Mouse (Mus musculus): ENCODE measurements around the gene Irs1. TPM values are rescaled to one million over a fixed set of nuclear protein-coding genes. Genes with fewer than 3 reads are reported as not detected.
A peak's percentile ranks its signal among the peaks of the same experiment; 100 is the strongest.

Irs1 gene
- total RNA-seq (2021), result 10 to 100 TPM; 29.7 to 41.2 TPM

DNA sequence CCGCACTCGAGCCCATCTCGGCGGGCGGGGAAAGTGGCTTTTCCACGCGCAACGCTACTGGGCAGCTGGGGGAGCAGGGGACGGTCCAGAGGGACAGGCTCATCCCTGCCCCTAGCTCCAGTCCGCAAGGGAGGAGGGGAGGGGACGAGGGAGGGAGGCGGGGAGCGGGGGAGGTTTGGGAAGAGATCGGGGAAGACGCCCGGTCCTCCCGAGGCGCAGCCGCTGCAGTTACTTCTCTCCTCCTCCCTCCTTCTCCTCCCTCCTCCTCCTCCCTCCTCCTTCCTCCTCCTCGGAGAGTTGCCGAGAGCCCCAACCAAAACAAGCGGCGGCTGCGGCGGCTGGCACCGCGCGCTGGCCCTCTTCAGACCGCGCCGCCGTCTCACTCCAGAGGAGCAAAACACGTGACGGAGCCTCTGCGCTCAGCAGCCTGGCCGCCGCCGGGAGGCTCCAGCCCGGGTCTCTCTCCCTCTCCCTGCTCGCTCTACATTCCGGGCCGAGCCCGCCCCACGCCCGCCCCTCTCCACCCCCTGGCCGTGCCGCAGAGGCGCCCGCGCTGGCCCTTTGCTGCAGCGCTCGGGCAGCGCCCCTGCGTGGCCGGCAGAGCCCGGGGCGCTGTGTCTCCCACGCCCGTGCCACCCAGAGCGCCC is at the start of gene Irs1:
TSS of gene Irs1 (minus strand) at position 266 of the 647 bp plus-strand sequence.
- intact Hi-C loops (cut with DNase I), result loop anchor here (5.0 to 10.0 kb wide), 6 partner anchors 141 to 696 kb away; no protein-coding TSS in a partner anchor
- DNase-seq, result peak; percentile 88 to 91

DNA sequence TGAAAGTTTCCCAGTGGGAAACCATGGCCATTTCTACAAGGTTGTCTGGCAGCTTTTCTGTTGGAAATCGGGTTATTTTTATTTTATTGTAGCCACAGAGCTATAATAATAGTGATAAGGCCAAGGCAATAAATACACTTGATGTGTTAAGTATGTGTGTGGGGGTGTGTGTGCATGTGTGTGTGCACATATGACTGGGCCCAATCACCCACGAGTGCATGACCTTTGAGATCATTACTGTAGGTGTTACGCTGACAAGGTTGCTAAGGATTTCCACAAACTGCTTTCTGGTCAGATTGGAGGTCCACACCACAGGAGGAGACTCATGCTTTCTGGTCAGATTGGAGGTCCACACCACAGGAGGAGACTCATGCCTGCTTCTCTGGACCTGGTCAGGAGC is 43.3 kb upstream of the Irs1 start:
- DNase-seq, result no peak
- intact Hi-C loops (cut with DNase I), result no loop called here

DNA sequence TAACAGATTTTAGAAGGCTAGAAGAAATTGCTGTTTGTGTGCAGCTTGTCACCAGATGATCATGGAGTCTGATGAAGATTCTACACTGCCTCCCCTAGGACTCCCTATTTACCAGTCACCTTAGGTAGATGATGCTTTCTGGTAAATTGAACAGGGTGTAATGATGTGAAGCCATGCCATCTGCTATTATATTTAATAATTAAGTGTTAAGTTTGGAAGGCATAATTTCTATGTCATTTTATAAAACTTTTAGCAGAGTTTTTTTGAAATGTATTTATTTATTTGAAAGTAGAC is 38.7 kb upstream of the Irs1 start:
- intact Hi-C loops (cut with DNase I), result no loop called here
- no peak for DNase-seq

DNA sequence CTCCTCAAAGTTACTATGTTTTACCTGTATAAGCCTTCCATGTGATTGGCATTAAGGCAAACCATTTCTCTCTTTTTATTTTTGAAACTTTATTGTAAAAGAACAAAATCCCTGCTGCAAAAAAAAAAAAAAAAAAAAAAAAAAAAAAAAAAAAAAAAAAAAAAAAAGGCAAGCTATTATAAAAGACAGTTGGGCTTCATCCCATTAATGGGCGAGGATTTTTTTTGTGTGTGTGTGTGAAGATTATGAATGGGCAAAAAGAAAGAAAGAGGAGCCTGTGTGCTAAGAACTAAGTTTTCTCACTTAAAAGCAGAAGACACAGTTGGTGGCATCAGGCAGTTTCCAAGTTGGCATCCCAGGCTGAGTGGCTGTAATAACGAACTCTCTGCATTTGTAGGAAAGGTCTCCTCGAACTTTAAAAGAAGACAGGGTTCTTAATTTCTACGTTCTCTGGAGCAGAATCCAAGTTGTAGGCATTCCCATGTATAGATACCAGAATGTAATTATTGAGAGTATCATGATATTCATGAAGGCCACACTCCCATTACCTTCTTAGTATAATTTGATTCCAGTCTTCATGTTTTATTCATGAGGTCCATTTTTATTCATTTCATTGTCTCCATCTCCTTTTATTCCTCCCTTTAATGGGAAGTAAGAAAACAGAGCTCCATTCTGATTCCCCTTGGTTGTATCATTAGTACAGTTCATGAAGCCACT is 38.2 kb upstream of the Irs1 start:
- intact Hi-C loops (cut with DNase I), result no loop called here
- no peak for DNase-seq

DNA sequence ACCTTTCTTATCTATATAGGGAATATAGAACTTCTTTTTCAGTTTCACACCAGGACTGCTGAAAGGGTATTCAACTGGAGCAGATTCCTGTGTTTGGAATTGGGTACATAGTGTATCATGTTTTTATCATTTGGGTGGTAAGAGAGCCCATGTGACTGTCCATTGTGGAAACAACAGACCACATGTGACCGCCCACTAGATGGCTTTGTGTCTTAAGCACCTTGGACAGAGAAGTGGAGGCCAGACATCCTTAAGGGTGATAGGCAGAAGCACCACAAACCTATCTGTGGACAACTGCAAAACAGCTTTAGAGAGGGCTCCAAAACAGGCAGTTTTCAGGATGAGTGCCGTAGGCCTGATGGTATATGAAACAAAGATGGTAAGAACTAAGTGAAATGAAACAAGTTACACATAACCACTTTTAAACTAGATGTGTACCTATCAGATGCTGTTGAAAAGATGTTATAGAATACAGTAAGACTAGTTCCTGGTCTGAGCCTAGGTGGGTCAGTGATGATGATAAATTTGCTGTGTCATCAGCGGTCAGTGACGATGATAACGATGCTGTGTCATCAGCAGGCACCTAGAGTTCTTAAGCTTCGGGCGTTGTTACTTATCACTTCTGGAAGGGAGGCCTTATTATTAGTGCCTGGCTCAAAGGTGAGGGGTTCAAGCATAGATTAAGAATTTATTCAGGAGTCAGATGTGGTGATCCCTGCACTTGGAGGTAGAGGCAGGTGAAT is 37.0 kb upstream of the Irs1 start:
- DNase-seq, result no peak
- intact Hi-C loops (cut with DNase I), result no loop called here

DNA sequence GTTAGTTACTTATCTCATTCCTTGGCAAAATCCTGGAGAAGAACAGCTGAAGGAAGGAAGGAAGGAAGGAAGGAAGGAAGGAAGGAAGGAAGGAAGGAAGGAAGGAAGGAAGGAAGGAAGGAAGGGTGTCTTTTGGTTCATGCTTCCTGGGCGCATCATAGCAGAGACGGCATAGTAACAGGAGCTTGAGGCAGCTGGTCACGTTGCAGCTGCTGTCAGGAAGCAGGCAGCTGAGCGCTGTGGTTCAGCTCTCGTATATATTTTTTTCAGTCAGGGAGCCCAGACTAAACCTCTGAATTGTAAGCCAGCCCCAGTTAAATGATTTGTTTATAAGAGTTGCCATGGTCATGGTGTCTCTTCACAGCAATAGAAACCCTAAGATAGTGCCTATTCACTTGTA is 34.9 kb upstream of the Irs1 start:
- intact Hi-C loops (cut with DNase I), result no loop called here
- DNase-seq, result no peak

DNA sequence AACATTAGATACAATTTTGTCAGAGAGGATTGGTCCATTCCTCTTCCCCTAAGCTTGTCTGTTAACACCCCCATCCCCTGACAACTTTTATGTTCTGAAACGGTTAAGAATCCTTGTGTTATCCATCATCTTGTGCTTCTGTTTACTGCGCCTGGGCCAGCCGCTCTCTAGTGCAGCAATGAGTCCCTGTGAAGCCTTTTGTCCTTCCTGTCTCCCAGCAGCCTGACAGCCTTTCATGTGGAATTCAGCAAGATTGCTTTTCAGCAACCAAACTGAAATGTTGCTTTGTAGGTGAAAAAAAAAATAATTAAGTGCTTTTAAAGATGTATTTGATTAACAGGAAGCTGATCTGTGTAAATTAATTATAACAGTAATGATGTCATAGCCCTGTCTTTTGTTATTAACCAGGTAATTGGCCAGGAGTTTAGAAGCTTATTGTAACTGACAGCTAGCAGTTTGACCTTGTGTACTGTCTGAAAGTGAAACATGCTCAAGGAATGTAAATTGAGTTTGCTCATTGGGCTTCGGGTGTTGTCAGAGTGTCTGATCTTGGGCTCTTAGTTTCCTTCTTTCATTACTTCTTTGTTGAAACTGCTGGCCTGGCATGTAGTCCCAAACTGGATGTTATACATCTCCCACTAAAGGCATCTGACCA is 33.0 kb upstream of the Irs1 start:
- intact Hi-C loops (cut with DNase I), result no loop called here
- no peak for DNase-seq

DNA sequence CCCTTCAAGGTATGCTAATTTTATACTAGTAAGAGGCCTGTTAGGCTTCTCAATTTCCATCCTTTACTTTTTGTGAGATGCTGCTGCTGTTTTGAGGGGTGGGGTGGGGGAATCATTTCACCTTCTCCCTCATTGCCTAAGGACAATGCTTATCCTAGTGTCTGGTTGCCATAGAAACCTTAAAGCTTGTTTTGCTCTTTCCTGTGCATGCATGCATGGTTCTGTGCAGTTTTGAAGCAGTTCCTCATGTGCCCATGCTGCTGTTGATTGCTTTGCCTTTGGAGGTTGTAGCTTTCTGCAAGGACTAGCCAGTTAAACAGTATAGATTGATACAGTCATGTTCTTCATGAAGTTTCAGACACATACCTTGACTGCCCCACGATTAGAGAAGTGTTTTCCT is 30.2 kb upstream of the Irs1 start:
- no peak for DNase-seq
- intact Hi-C loops (cut with DNase I), result no loop called here

DNA sequence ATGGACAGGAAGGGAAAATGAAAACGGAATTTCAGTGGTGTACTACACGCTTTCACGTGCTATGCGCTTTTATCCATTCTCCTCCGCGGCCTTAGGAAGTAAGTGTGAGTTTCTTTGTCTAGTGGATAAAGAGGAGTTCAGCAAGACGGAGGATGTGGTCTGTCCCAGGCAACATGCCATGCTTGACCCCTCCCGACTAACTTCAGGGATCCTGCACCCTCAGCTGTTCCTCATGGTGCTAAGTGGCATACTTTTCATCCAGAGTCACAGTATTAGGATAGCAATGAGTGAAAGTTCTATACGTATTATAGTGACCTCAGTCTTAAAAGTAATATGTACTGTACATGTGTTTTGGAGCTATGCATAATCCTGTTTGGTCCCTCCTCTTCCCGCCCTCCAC is 29.6 kb upstream of the Irs1 start:
- DNase-seq, result peak in 1 of 2 experiments; percentile 6

DNA sequence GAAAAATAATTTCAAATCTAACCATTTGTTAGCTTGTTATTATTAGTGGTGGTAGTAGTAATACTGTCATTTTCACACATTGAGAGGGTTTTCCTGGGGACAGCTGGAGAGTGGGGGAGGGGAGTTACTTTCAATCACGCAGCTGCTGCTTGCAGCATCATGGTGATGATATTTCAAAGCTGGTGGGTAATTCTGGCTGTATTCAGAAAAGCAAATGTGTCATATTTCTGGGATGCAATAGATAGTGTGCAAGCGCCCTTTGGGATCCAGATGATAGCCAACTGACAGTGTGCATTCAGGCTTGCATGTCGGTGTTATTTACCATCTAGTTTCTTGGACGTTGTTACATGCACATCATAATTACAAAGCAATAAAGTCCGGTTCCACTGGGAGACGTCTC is 29.2 kb upstream of the Irs1 start:
- intact Hi-C loops (cut with DNase I), result no loop called here
- DNase-seq, result peak; percentile 10 to 33

More for the DNA sequence above, 29.6 kb upstream of the Irs1 start:
- intact Hi-C loops (cut with DNase I), result no loop called here

DNA sequence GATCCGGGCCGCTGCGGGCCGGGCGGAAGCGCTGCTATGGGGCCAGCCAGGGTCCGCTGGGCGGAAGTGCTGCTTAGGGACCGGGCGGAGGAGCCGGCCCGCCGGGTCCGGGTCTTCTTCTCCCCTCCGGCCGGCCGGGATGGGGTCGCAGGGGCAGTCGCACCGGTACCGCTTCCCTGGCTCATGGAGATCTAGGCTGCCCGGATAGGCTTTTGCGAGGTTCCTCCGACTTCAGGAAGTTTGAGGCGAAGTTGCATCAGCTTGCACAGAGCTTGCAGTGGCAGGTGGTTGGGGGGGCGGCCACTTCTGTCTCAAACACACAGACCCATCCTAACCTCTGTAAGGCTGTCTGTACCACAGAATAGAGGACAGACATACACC is 25.5 kb upstream of the Irs1 start:
- intact Hi-C loops (cut with DNase I), result loop anchor here (5.0 to 10.0 kb wide), 2 partner anchors 116 to 408 kb away; partner anchors contain the start of gene Mff
- DNase-seq, result no peak

DNA sequence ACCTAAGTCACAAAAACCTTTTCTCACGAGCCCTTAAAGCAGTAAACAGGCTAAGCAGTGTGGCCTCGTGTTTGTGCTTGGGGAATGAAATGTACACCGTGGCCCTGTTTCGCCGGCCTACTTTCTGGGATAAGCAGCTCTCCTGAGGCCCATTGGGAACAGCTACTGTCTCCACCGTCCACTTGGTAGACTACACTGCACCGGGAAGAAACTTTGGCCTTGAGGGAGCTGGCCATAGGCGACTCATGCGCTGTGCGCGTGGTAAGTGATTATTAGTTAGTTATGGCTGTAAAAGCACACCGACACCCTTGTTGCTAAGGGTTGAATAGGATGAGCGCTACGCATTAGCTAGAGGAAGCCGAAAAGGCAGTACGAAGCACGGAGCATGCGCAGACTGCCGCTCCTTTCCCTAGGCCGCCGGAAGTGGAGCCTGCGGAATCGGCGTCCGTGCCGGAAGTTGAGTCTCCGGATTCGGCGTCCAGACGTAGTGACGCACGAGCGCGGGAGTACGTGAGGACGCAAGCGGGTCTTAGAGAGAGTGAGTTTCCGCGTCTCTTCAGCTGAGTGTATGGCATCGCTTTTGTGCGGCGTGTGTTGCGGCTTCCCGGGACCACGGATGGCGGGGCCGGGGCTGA is 25.0 kb upstream of the Irs1 start, which contains the start of gene Rhbdd1:
TSS of gene Rhbdd1 (plus strand) at position 342 of the 635 bp plus-strand sequence.
- peak; percentile 98 for DNase-seq
- intact Hi-C loops (cut with DNase I), result loop anchor here (5.0 to 10.0 kb wide), 2 partner anchors 116 to 409 kb away; partner anchors contain the start of gene Mff

DNA sequence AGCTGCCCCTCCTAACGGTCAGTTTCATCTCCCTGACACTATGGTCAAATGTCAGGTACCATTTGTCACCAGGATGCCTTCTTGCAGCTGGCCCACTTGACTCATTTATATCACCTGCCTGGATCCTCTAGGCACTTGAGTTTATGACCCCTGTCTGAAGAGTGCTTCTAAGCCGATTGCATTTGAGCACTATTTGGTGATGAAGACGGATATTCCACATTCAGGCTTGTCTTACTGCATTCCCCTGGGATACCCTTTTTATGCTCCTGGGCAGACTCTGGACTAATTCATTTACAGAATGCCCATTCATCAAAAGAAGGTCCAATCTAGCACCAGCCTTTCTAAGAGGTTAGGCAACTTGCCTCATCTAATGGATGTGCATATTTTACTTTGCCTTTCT is 13.3 kb upstream of the Irs1 start:
- no peak for DNase-seq
- intact Hi-C loops (cut with DNase I), result no loop called here

DNA sequence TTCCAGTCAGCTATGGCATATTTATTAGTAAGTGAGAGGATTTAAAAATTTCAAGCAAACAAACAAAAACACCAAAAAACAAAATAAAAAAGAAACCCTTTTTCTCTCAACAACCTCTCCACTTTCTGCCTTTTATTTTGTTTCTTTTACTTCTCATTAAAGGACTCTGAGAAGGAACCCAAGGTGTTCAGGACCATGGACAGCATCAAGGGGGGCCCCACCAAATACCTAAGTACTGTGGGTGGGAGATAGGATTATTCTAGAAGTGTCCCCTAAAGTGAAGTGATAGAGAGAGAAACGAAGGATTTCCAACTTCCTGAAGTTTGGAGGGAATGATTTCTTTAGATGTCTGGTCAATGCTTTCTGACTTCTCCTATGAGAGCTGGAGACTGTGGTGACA is 7.4 kb upstream of the Irs1 start:
- intact Hi-C loops (cut with DNase I), result loop anchor here (10.0 kb wide), 1 partner anchor 704 kb away; no protein-coding TSS in a partner anchor
- DNase-seq, result no peak

DNA sequence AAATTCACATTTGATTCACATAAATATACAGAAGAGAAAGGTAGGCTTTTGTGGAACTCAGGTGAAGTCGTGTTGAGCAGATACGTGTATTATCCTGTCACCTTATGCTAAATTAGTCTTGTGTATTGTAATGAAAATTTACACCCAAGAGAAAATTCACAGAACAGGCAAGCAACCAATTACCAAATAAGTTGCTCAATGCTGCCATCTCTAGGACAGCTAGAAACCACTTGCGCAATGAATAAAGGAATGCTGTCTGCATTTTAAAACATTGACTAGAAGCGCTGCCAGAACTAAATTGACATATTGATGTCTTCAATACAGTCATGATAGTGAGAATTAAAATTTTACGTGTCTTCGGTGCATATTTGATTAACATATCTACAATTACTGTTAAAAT is 2.9 kb upstream of the Irs1 start:
- intact Hi-C loops (cut with DNase I), result loop anchor here (1.0 to 10.0 kb wide), 7 partner anchors 138 to 978 kb away; no protein-coding TSS in a partner anchor
- DNase-seq, result peak; percentile 55 to 72

DNA sequence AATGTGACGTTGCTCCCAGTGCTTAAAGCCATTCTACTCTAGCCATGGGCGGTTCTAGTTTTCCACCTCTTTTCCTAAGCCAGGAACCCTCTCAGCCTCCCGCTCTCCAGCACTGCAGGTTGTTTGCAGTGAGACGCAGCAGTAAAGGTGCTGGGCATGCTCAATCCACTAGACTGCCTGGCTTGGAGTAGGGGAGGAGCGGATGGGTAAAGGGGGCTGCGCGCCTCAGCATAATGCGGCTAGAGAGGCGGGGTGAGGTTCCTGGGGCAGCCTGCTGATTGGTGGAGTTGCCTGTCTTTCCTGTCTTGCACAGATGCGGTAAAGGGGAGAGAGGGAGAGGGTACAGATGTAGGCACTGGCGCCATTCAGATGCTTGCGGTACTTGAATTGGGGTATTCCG is 1.6 kb upstream of the Irs1 start:
- DNase-seq, result peak; percentile 70 to 71
- intact Hi-C loops (cut with DNase I), result loop anchor here (1.0 to 10.0 kb wide), 7 partner anchors 140 to 776 kb away; no protein-coding TSS in a partner anchor

DNA sequence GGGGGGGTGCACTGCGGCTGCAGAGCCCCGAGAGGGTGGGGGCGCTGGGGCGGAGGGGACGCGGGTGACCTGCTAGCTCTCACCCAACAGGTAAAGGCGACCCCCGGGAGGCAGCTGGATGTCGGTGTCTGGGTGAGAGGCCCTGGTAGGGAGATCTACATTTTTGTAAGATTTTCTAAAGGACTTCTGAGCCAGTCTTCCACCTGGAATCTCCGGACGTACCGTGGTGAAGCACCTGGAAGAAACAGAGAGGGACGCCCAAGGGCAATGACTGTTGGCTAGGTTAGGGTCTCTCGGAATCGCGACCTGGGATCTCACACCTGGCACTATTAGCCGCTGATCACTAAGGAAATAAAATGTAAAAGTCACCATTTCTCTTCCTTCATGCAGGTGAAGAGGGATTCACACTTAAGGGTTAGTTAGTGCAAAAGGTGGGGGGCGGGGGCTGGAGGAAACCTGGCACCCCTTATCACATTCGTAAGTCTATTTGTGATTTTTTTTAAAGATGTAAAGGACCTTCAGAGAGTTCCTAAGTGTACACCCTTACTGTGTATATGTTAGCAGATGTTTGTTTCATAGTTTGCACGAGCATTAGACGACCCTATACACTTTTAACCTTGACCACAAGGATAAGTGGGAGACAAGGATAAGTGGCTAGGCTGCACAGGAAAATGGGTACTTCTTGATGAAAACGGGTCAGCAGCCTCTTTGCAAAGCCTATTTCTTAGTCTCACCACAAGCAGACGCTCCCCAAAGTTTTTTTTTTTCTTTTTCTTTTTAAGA is 905 bp upstream of the Irs1 start:
- intact Hi-C loops (cut with DNase I), result loop anchor here (1.0 to 10.0 kb wide), 7 partner anchors 140 to 776 kb away; no protein-coding TSS in a partner anchor
- DNase-seq, result no peak

DNA sequence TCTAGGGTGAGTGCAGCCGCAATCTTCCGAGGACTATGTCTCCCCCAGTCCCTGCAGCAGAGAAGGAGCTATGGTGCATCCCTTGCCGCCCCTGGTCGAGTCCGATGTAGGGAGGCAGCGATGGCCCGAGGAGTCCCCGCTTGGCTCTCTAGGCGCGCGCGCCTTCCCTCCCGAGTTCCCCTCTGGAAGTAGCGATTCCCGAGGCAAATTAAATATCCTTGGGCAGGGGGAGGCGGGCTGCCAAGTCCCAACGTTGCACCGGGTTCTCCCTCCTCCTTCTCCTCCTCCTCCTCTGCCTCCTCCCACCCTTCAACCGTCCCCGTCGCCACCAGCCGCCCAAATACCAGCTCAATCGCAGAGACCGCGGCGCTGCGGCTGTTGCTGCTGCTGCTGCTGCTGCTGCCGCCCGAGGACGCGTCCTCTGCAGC is 479 bp downstream of the Irs1 start:
- intact Hi-C loops (cut with DNase I), result loop anchor here (5.0 to 10.0 kb wide), 6 partner anchors 142 to 696 kb away; no protein-coding TSS in a partner anchor
- DNase-seq, result peak; percentile 84 to 90

DNA sequence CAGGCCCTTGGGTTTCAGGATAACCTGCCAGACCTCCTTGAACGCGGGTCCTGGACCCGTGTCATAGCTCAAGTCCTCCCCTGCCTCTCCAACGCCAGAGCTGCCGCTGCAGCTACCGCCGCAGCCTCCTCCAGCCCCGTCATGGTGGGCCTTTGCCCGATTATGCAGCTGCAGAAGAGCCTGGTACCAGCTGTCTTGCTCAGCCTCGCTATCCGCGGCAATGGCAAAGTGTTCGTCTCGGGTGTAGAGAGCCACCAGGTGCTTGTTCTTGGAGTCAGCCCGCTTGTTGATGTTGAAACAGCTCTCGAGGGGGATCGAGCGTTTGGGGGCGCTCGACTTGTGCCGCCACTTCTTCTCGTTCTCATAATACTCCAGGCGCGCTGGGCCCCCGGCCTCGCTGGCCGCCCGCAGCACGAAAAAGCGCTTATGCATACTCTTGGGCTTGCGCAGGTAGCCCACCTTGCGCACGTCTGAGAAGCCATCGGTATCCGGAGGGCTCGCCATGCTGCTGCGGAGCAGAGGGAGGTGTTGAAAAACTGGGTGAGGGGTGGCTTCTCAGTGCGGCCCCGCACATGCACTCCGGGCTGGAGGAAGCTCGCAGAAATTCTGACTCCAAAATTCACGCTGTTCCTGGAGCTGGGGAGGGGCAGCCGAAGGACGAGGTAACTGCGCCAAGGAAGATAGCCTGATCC is 1.1 kb downstream of the Irs1 start:
- DNase-seq, result peak; percentile 63 to 69
- intact Hi-C loops (cut with DNase I), result loop anchor here (5.0 to 10.0 kb wide), 8 partner anchors 142 to 695 kb away; no protein-coding TSS in a partner anchor
